Mouse (Mus musculus) T-cell, adult 2 months (primary cell): ENCODE measurements at regions not wholly inside any gene's neighbourhood (a gene's known extent, or its start where the extent isn't known, plus 50 kb on each side); places are given as distances from the start of the nearest gene placed in this dataset.

ENCODE experiments used
- DNase-seq: peaks from one replicate; pipeline ENCODE4 v3.0.0; 2022; ENCODE audit warnings: low spot score

DNA sequence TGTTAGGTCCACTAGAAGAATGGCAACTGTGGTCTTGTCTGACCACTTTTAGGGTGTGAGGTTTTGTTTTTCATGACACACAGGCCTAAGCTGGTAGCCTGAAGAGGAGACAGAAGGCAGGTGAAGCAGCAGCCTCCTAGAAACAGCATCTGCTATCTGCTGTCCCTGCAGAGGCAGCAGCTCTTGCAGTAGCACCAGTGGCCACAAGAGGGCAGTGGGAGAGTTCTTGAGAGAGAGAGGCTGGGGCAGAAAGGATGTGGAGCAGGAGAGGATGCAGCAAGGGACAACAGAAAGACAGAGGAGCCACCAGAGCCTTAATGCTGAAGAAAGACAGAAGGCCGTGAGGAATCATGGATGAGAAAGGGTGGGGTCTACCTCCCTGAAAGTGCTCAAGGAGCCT lies 88.1 kb upstream of the Usp51 start:
- DNase-seq: peak; percentile 0

DNA sequence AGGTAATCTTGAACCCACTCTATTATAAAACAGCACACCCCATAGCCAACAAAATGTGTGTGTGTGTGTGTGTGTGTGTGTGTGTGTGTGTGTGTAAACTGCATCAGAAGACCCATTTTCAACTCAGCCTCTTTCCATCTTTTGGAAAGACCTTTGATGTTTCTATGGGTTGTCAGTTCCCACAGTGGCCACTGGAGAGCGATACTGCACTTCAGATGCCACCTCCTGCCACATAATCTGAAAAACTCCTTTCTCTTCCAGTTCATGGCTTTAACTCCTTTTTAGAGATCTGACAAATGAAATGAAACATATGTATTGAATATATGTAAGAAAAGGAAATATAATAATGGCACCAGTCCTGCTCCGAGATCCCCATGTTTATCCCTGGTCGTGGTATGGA lies 79.3 kb upstream of the Usp51 start:
- DNase-seq: no peak

DNA sequence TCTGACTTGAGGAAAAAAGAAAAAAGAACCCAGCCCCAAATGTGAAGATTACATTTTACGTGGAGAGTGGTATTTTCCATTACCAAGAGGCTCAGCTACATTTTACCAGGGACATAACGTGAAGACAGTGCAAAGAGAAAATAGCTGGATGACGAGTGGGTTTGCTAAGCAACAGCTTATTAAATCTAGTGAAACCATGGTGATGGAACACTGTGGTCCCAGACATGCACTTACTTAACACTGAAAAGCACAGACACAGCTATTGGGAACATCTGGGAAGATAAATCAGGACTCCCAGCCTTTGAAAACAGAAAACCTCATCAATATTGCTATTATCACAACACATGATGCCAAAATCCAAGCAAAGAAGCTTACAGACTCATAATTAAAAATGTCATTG lies 60.1 kb upstream of the Usp51 start:
- DNase-seq: no peak
